Mouse (Mus musculus) MEL (cell line): ENCODE results near the gene Prss56. TPM values are rescaled to one million over a fixed set of nuclear protein-coding genes. Genes with fewer than 3 reads are reported as not detected.

Experiments used
- DNase-seq: peaks from one replicate; pipeline ENCODE4 v3.0.0; 2011; ENCODE audit warnings: low read depth, low spot score
- H3K27ac ChIP-seq: 2 replicates; pipeline ENCODE4 v1.5.1; 2012; ENCODE audit warnings: low read depth, mild to moderate bottlenecking, control low read depth, low read length, moderate library complexity; ENCODE audit not compliant: control insufficient read depth
- H3K27me3 ChIP-seq, 2 experiments: fragments of 150-350 bp in 1 of 2; sonication (generic) in 1 of 2; 2 replicates each; pipeline ENCODE4 v1.6.1; 2012; ENCODE audit warnings: low read length in 2 of 2, mild to moderate bottlenecking in 2 of 2, improper control_type of control experiment in 1 of 2, moderate library complexity in 1 of 2; ENCODE audit not compliant: insufficient read depth in 2 of 2, control insufficient read depth in 1 of 2
- H3K36me3 ChIP-seq, 2 experiments: 2 replicates each; pipeline ENCODE4 v1.6.1; 2012 to 2014; ENCODE audit warnings: low read length in 2 of 2, improper control_type of control experiment in 1 of 2, inconsistent platforms in 1 of 2, mild to moderate bottlenecking in 1 of 2; ENCODE audit not compliant: insufficient read depth in 2 of 2, control insufficient read depth in 1 of 2
- H3K4me1 ChIP-seq, 2 experiments: fragments of 150-350 bp in 1 of 2; sonication (generic) in 1 of 2; 2 replicates each; pipeline ENCODE4 v1.6.1; 2012; ENCODE audit warnings: low read length in 2 of 2, improper control_type of control experiment in 1 of 2, mild to moderate bottlenecking in 1 of 2; ENCODE audit not compliant: insufficient read depth in 2 of 2, control insufficient read depth in 1 of 2
- H3K4me3 ChIP-seq, 2 experiments: fragments of 150-350 bp in 1 of 2; sonication (generic) in 1 of 2; 2 replicates each; pipeline ENCODE4 v1.5.1; 2012; ENCODE audit warnings: low read depth in 2 of 2, low read length in 2 of 2, mild to moderate bottlenecking in 2 of 2, moderate library complexity in 2 of 2, control low read depth in 1 of 2, improper control_type of control experiment in 1 of 2; ENCODE audit not compliant: control insufficient read depth in 1 of 2, insufficient read depth in 1 of 2
- H3K79me2 ChIP-seq: 2 replicates; pipeline ENCODE4 v1.6.1; 2012; ENCODE audit warnings: mild to moderate bottlenecking, low read length, moderate library complexity; ENCODE audit not compliant: control insufficient read depth, poor library complexity, insufficient read depth
- H3K9ac ChIP-seq: 2 replicates; pipeline ENCODE4 v1.6.1; 2012; ENCODE audit warnings: low read depth, mild to moderate bottlenecking, control low read depth, low read length, moderate library complexity; ENCODE audit not compliant: control insufficient read depth, poor library complexity, severe bottlenecking
- H3K9me3 ChIP-seq: fragments of 150-350 bp; sonication (generic); replicated peaks from 2 replicates; pipeline ENCODE4 v1.6.1; 2012; ENCODE audit warnings: mild to moderate bottlenecking, low read length, improper control_type of control experiment, moderate library complexity; ENCODE audit not compliant: insufficient read depth
- BHLHE40 ChIP-seq: IDR thresholded peaks from 2 replicates; pipeline ENCODE4 v1.6.1; 2012; ENCODE audit warnings: low read depth, mild to moderate bottlenecking, inconsistent platforms, low read length, improper control_type of control experiment, borderline replicate concordance
- CHD1 ChIP-seq: IDR thresholded peaks from 2 replicates; pipeline ENCODE4 v1.6.1; 2012; ENCODE audit warnings: low read depth, mild to moderate bottlenecking, inconsistent platforms, low read length, improper control_type of control experiment
- CHD2 ChIP-seq: IDR thresholded peaks from 2 replicates; pipeline ENCODE4 v1.6.1; 2011; ENCODE audit warnings: low read length, improper control_type of control experiment
- ELF1 ChIP-seq: IDR thresholded peaks from 2 replicates; pipeline ENCODE4 v1.6.1; 2014; ENCODE audit warnings: low read depth, mild to moderate bottlenecking, inconsistent platforms, low read length, improper control_type of control experiment, moderate library complexity
- ETS1 ChIP-seq: IDR thresholded peaks from 2 replicates; pipeline ENCODE4 v1.6.1; 2012; ENCODE audit warnings: low read depth, mild to moderate bottlenecking, inconsistent platforms, low read length, improper control_type of control experiment, moderate library complexity
- GABPA ChIP-seq: IDR thresholded peaks from 2 replicates; pipeline ENCODE4 v1.6.1; 2012; ENCODE audit warnings: low read depth, mild to moderate bottlenecking, inconsistent platforms, low read length, improper control_type of control experiment, moderate library complexity
- GATA1 ChIP-seq: IDR thresholded peaks from 2 replicates; pipeline ENCODE4 v1.6.1; 2011; ENCODE audit warnings: low read depth, low read length, improper control_type of control experiment
- JUND ChIP-seq: IDR thresholded peaks from 2 replicates; pipeline ENCODE4 v1.6.1; 2011; ENCODE audit warnings: low read depth, mild to moderate bottlenecking, improper control_type of control experiment, low read length
- MAX ChIP-seq: IDR thresholded peaks from 2 replicates; pipeline ENCODE4 v1.6.1; 2011; ENCODE audit warnings: low read length, improper control_type of control experiment
- MAZ ChIP-seq: IDR thresholded peaks from 2 replicates; pipeline ENCODE4 v1.6.1; 2012; ENCODE audit warnings: low read depth, mild to moderate bottlenecking, inconsistent platforms, low read length, improper control_type of control experiment
- MEF2A ChIP-seq: IDR thresholded peaks from 2 replicates; pipeline ENCODE4 v1.6.1; 2014; ENCODE audit warnings: low read depth, mild to moderate bottlenecking, inconsistent platforms, low read length, improper control_type of control experiment; ENCODE audit not compliant: poor library complexity, insufficient replicate concordance, severe bottlenecking; ENCODE audit errors: extremely low read depth
- MYC ChIP-seq: IDR thresholded peaks from 2 replicates; pipeline ENCODE4 v1.6.1; 2011; ENCODE audit warnings: low read depth, mild to moderate bottlenecking, low read length, improper control_type of control experiment, moderate library complexity
- NELFE ChIP-seq: IDR thresholded peaks from 2 replicates; pipeline ENCODE4 v1.6.1; 2011; ENCODE audit warnings: low read depth, low read length, improper control_type of control experiment
- NRF1 ChIP-seq: IDR thresholded peaks from 2 replicates; pipeline ENCODE4 v1.6.1; 2014; ENCODE audit warnings: low read depth, mild to moderate bottlenecking, inconsistent platforms, low read length, improper control_type of control experiment, moderate library complexity; ENCODE audit not compliant: poor library complexity, insufficient read depth, severe bottlenecking
- POLR2A ChIP-seq, 2 experiments: IDR thresholded peaks; 2 replicates each; pipeline ENCODE4 v1.6.1; 2011 to 2012; ENCODE audit warnings: low read length in 2 of 2, mild to moderate bottlenecking in 2 of 2, control low read depth in 1 of 2, improper control_type of control experiment in 1 of 2, low read depth in 1 of 2, moderate library complexity in 1 of 2; ENCODE audit not compliant: control insufficient read depth in 1 of 2, insufficient read depth in 1 of 2, poor library complexity in 1 of 2
- RAD21 ChIP-seq: IDR thresholded peaks from 2 replicates; pipeline ENCODE4 v1.6.1; 2011; ENCODE audit warnings: mild to moderate bottlenecking, low read depth, low read length, improper control_type of control experiment
- SMC3 ChIP-seq: IDR thresholded peaks from 2 replicates; pipeline ENCODE4 v1.6.1; 2011; ENCODE audit warnings: low read depth, low read length, improper control_type of control experiment
- TAL1 ChIP-seq: IDR thresholded peaks from 2 replicates; pipeline ENCODE4 v1.6.1; 2012; ENCODE audit warnings: mild to moderate bottlenecking, inconsistent platforms, low read length, moderate library complexity, mixed read lengths
- TBP ChIP-seq: IDR thresholded peaks from 2 replicates; pipeline ENCODE4 v1.8.0; 2011; ENCODE audit warnings: low read depth, low read length, improper control_type of control experiment
- USF1 ChIP-seq: IDR thresholded peaks from 2 replicates; pipeline ENCODE4 v1.6.1; 2014; ENCODE audit warnings: low read depth, mild to moderate bottlenecking, inconsistent platforms, low read length, improper control_type of control experiment, moderate library complexity
- USF2 ChIP-seq, 2 experiments: IDR thresholded peaks; 2 replicates each; pipeline ENCODE4 v1.6.1; 2011 to 2012; ENCODE audit warnings: improper control_type of control experiment in 2 of 2, low read length in 2 of 2, borderline replicate concordance in 1 of 2, inconsistent platforms in 1 of 2, low read depth in 1 of 2, mild to moderate bottlenecking in 1 of 2; ENCODE audit not compliant: insufficient read depth in 1 of 2
- ZC3H11A ChIP-seq: IDR thresholded peaks from 2 replicates; pipeline ENCODE4 v1.6.1; 2012; ENCODE audit warnings: low read depth, mild to moderate bottlenecking, inconsistent platforms, low read length, improper control_type of control experiment
- polyA plus RNA-seq, 2 experiments: library from polyadenylated mRNA; stranded (reverse) in 1 of 2; unstranded in 1 of 2; fragments of >175 nt in 1 of 2; fragments of >200 nt in 1 of 2; gene quantifications; 2 replicates each; pipeline versions ENCODE4 v1.2.1 to v1.2.4; 2012; ENCODE audit warnings: low replicate concordance in 2 of 2, low read depth in 1 of 2; ENCODE audit not compliant: insufficient read length in 2 of 2, insufficient read depth in 1 of 2, missing spikeins in 1 of 2
- total RNA-seq: library from RNA; depleted of rRNA; stranded (reverse); fragments of 300-350 nt; gene quantifications from 2 replicates; pipeline ENCODE4 v1.2.3, GENCODE M21; 2012; rRNA removed

Gene Prss56
- total RNA-seq (0.08 TPM in 1 of 2 replicates, not detected in the other), polyA plus RNA-seq (not detected)

DNA sequence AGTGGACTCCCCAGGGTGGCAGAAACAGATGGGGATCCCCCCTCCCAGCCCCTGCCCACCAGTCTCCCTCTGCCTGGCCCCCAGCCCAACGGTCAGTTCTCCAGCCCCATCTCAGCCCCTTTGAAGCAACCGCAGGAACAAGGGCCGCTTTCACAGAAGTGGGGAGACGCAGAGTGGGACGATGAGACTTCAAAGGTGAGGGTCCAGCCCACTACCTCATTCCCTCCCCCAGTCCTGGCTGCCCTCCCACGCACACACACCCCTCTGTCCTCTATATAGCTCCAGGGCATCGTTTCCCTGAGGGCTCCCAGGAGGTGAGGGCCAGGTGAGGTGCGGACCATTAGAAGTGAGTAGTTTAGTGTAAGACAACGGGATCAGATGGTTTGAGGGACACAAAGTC, at the start of gene Prss56:
Gene Prss56, plus strand, starts transcription at position 301 of the 400 bp plus-strand sequence.
- Histone ChIP-seq H3K27ac (no peak within 1 kb of the TSS), H3K4me3 (no peak within 1 kb of the TSS), H3K79me2 (no peaks in the 10 kb centered on the region), H3K9me3 (no peaks in the 10 kb centered on the region), H3K27me3 (peaks cover 0 to 2% of the 10 kb centered on the region in 2 experiments; a peak in 1 of 4 replicates), H3K4me1 (peaks cover 2 to 21% of the 10 kb centered on the region in 2 experiments; a peak in 3 of 4 replicates), H3K9ac (no peak within 1 kb of the TSS), H3K36me3 (peaks cover 0 to 14% of the 10 kb centered on the region in 2 experiments; a peak in 2 of 4 replicates)
- TF ChIP-seq USF2 (IDR thresholded peaks at IDR 0.05; ENCODE audit: borderline replicate concordance in 1 of 2, insufficient read depth in 1 of 2, low read depth in 1 of 2, low read length in 2 of 2) (no peak), CHD1 (no peak), USF1 (no peak), ETS1 (no peak), NELFE (no peak), MAZ (no peak), POLR2A (IDR thresholded peaks at IDR 0.05; ENCODE audit: control insufficient read depth in 1 of 2, insufficient read depth in 1 of 2, low read depth in 1 of 2, low read length in 2 of 2, poor library complexity in 1 of 2) (no peak), GATA1 (no peak), SMC3 (no peak), GABPA (no peak), MAX (no peak), MEF2A (no peak)
- DNase-seq = no peak

DNA sequence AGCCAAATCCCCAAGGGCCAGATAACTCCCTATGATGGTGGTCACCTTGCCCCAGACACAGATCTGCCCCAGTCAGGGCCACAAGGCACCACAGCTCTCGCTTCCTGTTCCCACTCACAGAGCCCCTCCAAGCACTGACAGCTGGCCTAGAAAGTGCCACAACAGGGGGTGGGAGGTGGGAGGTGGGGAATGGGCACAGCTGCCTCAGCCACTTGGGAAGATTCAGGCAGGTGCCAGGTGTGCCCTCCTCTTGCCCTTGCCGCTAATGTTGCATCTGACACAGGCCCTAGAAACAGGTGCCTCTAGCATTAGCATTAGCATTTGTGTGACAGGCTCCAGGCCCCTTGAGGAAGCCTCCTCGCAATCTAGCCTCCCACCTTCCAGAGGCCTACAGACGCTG, 41.6 kb upstream of the Prss56 start:
- Histone ChIP-seq H3K4me1 (peaks cover 0 to 5% of the 10 kb centered on the region in 2 experiments; a peak in 1 of 4 replicates), H3K9me3 (no peaks in the 10 kb centered on the region), H3K27ac (no peak overlapping the region), H3K79me2 (no peaks in the 10 kb centered on the region), H3K36me3 (peaks cover 0 to 4% of the 10 kb centered on the region in 2 experiments; a peak in 2 of 4 replicates), H3K4me3 (no peak overlapping the region), H3K9ac (no peak overlapping the region), H3K27me3 (no peaks in the 10 kb centered on the region)
- DNase-seq = no peak
- no peak for TF ChIP-seq RAD21
- TF ChIP-seq ELF1 = no peak
- TF ChIP-seq TAL1 = no peak
- TF ChIP-seq JUND = no peak
- no peak for TF ChIP-seq BHLHE40
- TF ChIP-seq CHD2 = no peak
- no peak for TF ChIP-seq USF1
- TF ChIP-seq ZC3H11A = no peak
- no peak for TF ChIP-seq GATA1
- no peak for TF ChIP-seq MYC
- TF ChIP-seq NRF1 = no peak
- TF ChIP-seq MEF2A = no peak
- no peak for TF ChIP-seq TBP
- no peak for TF ChIP-seq CHD1
